Mouse (Mus musculus): ENCODE measurements around the gene Rbm34.

- TF ChIP-seq POLR2A (IDR thresholded peaks at IDR 0.05; ENCODE audit: insufficient read depth, low read length) (no peak), CTCF (IDR thresholded peaks at IDR 0.05; ENCODE audit: low read depth, low read length) (peak; percentile 45), EP300 (IDR thresholded peaks at IDR 0.05; ENCODE audit: insufficient read depth, low read depth, low read length) (no peak)
Measured at GRCm38 (mm10) chr8:126927058-126927457, 43.8 kb downstream of the Rbm34 start.

Data from ES-Bruce4 (cell line).